In genomic region chr15:27630601-27631383, GRCm38 (mm10) we compare ENCODE assay signal across 7 mouse cellular contexts. TPM values are rescaled to one million over a fixed set of nuclear protein-coding genes. Genes with fewer than 3 reads are reported as not detected.
DNase-seq lines count a peak whose midpoint lies in the region; ATAC-seq and TF ChIP-seq lines count a peak whose summit lies in the region.

TSS of gene Otulin (minus strand) at chr15:27630693.

- TF ChIP-seq CTCF in intestine, postnatal 0 days (IDR thresholded peaks at IDR 0.05; ENCODE audit: low read depth): peak; percentile 19; the same call in 1 of the 2 replicates
- TF ChIP-seq CTCF in small intestine, adult 2 months (IDR thresholded peaks at IDR 0.05; ENCODE audit: extremely low read depth, insufficient read length, insufficient replicate concordance, low read depth, low read length): no peak

- peak; percentile 96 for ATAC-seq in intestine, postnatal 0 days
- peak; percentile 99 for ATAC-seq in midbrain, embryonic 12.5 days (ENCODE audit: low FRiP score, low read depth)

- H3K4me2 ChIP-seq in intestine, postnatal 0 days (replicated peaks; ENCODE audit: low read depth): peak within 1 kb of the TSS; percentile 84
- peak within 1 kb of the TSS; percentile 88 for H3K4me2 ChIP-seq in midbrain, embryonic 12.5 days (replicated peaks)

- 6% methylated on average over 56 of the region's 56 CpGs for WGBS in embryonic facial prominence, embryonic 10.5 days
- 5% methylated on average over 56 of the region's 56 CpGs for WGBS in intestine, postnatal 0 days
- 6% methylated on average over 54 of the region's 56 CpGs for WGBS in midbrain, embryonic 12.5 days
- WGBS in small intestine, adult 2 months: 5% methylated on average over 56 of the region's 56 CpGs

- H3K27ac ChIP-seq in embryonic facial prominence, embryonic 10.5 days (replicated peaks): peak within 1 kb of the TSS; percentile 90
- H3K27ac ChIP-seq in intestine, postnatal 0 days (ENCODE audit: low read depth, low read length): peak within 1 kb of the TSS; percentile 81
- peak within 1 kb of the TSS; percentile 58; the same call in 1 of the 2 replicates for H3K27ac ChIP-seq in midbrain, embryonic 12.5 days (replicated peaks)
- H3K27ac ChIP-seq in small intestine, adult 2 months (ENCODE audit: insufficient read depth, low read depth, low read length): peak within 1 kb of the TSS; percentile 24

- peak; percentile 100 for DNase-seq in adrenal gland, postnatal 10 days
- DNase-seq in embryonic facial prominence, embryonic 10.5 days (ENCODE audit: low spot score): peak; percentile 99
- DNase-seq in gonadal fat pad, adult 2 months (ENCODE audit: low read depth): peak; percentile 60
- DNase-seq in left cerebral cortex, postnatal 4 days: peak; percentile 99

- H3K27me3 ChIP-seq in embryonic facial prominence, embryonic 10.5 days (replicated peaks; ENCODE audit: low read depth, poor library complexity, severe bottlenecking): no peaks in the 10 kb centered on the region
- H3K27me3 ChIP-seq in intestine, postnatal 0 days (replicated peaks; ENCODE audit: control insufficient read depth, insufficient read depth, low read length): no peaks in the 10 kb centered on the region
- no peaks in the 10 kb centered on the region for H3K27me3 ChIP-seq in midbrain, embryonic 12.5 days
- H3K27me3 ChIP-seq in small intestine, adult 2 months (ENCODE audit: control insufficient read depth, insufficient read depth, low read length): no peaks in the 10 kb centered on the region

- TF ChIP-seq POLR2A in small intestine, adult 2 months (IDR thresholded peaks at IDR 0.05; ENCODE audit: low read depth, low read length): peak; percentile 52

- peak within 1 kb of the TSS; percentile 85 for H3K4me3 ChIP-seq in embryonic facial prominence, embryonic 10.5 days
- H3K4me3 ChIP-seq in intestine, postnatal 0 days (ENCODE audit: low read depth, low read length): peak within 1 kb of the TSS; percentile 99
- H3K4me3 ChIP-seq in midbrain, embryonic 12.5 days: peak within 1 kb of the TSS; percentile 91
- H3K4me3 ChIP-seq in small intestine, adult 2 months (ENCODE audit: low read depth, low read length): peak within 1 kb of the TSS; percentile 87

- peaks cover 17% of the 10 kb centered on the region for H3K4me1 ChIP-seq in embryonic facial prominence, embryonic 10.5 days
- H3K4me1 ChIP-seq in intestine, postnatal 0 days (replicated peaks; ENCODE audit: control insufficient read depth, insufficient read depth, low read length): 0 out of 2 replicates have a peak, but pooled peaks cover 2% of the 10 kb centered on the region
- peaks cover 20% of the 10 kb centered on the region for H3K4me1 ChIP-seq in midbrain, embryonic 12.5 days
- peaks cover 16% of the 10 kb centered on the region; the same call in 1 of the 2 replicates for H3K4me1 ChIP-seq in small intestine, adult 2 months (ENCODE audit: control insufficient read depth, insufficient read depth, insufficient read length, low read length)

- peak within 1 kb of the TSS; percentile 91 for H3K9ac ChIP-seq in intestine, postnatal 0 days (ENCODE audit: low read depth, low read length)
- H3K9ac ChIP-seq in midbrain, embryonic 12.5 days (replicated peaks): peak within 1 kb of the TSS; percentile 79

- peaks cover 20% of the 10 kb centered on the region for H3K36me3 ChIP-seq in embryonic facial prominence, embryonic 10.5 days (replicated peaks)
- H3K36me3 ChIP-seq in intestine, postnatal 0 days (ENCODE audit: control insufficient read depth, insufficient read depth): peaks cover under 1% of the 10 kb centered on the region; the same call in 1 of the 2 replicates
- no peaks in the 10 kb centered on the region; the same call in 1 of the 2 replicates for H3K36me3 ChIP-seq in midbrain, embryonic 12.5 days
- H3K36me3 ChIP-seq in small intestine, adult 2 months (ENCODE audit: control insufficient read depth, insufficient read depth, low read length): peaks cover 5% of the 10 kb centered on the region

- intact Hi-C loops in left cerebral cortex, postnatal 4 days (cut with DNase I): no loop called here

- no peaks in the 10 kb centered on the region for H3K9me3 ChIP-seq in embryonic facial prominence, embryonic 10.5 days
- no peaks in the 10 kb centered on the region for H3K9me3 ChIP-seq in intestine, postnatal 0 days (ENCODE audit: control insufficient read depth)
- H3K9me3 ChIP-seq in midbrain, embryonic 12.5 days: no peaks in the 10 kb centered on the region

RNA-seq across cellular contexts. Expression of gene Otulin, which starts in this region (rescaled TPM):
- 10 to 100 TPM; 32.8 to 35.7 TPM for total RNA-seq in adrenal gland, postnatal 10 days (2021)
- polyA plus RNA-seq in embryonic facial prominence, embryonic 10.5 days (2016; fragmentation: Nextera tagmentation; extraction: Ambion mirVana): 26.4 and 27.7 TPM in 2 replicates
- 33.0 and 38.7 TPM in 2 replicates for polyA plus RNA-seq in gonadal fat pad, adult 2 months (2012; rRNA removed)
- polyA plus RNA-seq in intestine, postnatal 0 days (2015; fragmentation: Nextera tagmentation; extraction: Ambion mirVana): 29.9 and 30.8 TPM in 2 replicates
- 10 to 100 TPM; 25.4 to 27.0 TPM for total RNA-seq in left cerebral cortex, postnatal 4 days (2021)
- polyA plus RNA-seq in midbrain, embryonic 12.5 days (2016; fragmentation: Nextera tagmentation; extraction: Ambion mirVana): 29.0 and 30.4 TPM in 2 replicates
- 14.4 and 31.8 TPM in 2 replicates for polyA plus RNA-seq in small intestine, adult 2 months (2012; rRNA removed)

Comparison
In these comparisons a context has a peak if more than half of its experiments do, and no peak if none do; other contexts are left out.
1. Peak in every context shown above with its lines: DNase-seq, ATAC-seq, H3K4me3 ChIP-seq and H3K27ac ChIP-seq.
2. H3K27ac ChIP-seq: peak in every context shown above with its lines; median percentile 90 in embryonic facial prominence, embryonic 10.5 days; 81 in intestine, postnatal 0 days; 58 in midbrain, embryonic 12.5 days; 24 in small intestine, adult 2 months.